Mouse (Mus musculus) embryonic fibroblast, embryonic 13.5 days (primary cell): ENCODE data around the gene C2cd3.

Source experiments
- CTCF ChIP-seq: IDR thresholded peaks from 2 replicates; pipeline ENCODE4 v1.5.1; 2011; ENCODE audit warnings: mild to moderate bottlenecking, control low read depth, low read length, moderate library complexity, borderline replicate concordance; ENCODE audit not compliant: insufficient read depth
- POLR2A ChIP-seq: IDR thresholded peaks from 2 replicates; pipeline ENCODE4 v1.6.1; 2011; ENCODE audit warnings: low read depth, mild to moderate bottlenecking, control low read depth, low read length, moderate library complexity

DNA sequence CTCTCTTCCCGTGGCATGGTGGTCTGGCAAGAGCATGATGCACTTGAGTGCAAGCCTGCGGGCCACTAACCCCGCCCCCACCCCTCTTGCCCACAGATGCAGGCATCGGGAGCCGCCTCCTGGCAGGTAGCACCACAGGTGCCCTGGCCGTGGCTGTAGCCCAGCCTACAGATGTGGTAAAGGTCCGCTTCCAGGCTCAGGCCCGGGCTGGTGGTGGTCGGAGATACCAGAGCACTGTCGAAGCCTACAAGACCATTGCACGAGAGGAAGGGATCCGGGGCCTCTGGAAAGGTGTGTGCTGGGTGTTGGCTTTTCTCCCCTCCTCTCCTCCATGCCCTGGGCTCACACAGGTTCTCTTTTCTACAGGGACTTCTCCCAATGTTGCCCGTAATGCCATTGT is 125.9 kb downstream of the C2cd3 start:
- TF ChIP-seq POLR2A, result no peak
- TF ChIP-seq CTCF, result no peak
